ENCODE assay signal across 9 mouse cellular contexts in the genomic region with DNA sequence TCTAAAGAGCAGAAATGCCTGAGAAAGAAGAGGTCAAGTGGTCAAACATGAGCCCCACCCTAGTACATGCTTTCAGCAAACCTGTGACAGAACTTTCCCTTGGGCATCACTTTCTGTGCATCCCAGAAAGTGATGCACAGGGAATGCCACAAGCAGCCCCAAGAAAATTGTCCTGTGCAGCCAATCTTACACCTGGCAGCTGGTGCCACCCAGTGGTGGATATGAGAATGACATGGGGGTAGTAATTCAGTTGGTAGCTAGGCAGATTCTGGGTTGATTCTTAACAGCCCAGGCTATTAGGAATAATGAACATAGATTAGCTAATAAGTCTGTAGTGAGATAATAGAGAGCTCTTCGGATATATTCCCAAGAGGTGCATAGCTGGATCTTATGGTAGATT.
DNase-seq lines count a peak whose midpoint lies in the region; ATAC-seq and TF ChIP-seq lines count a peak whose summit lies in the region.
"Had no signal": no experiment of that assay in that cellular context is flagged by ENCODE, and none has a peak within 500 bp of the region (broad histone marks: within the 10 kb centered on the region; RNA-seq: fewer than 3 reads in every experiment).

No protein-coding gene starts in this region.

- no peak; the same call in 1 of the 2 replicates for ATAC-seq in kidney, embryonic 16.5 days (ENCODE audit: low FRiP score, low TSS enrichment)
- ATAC-seq in forebrain, embryonic 14.5 days = no peak
- ATAC-seq in neutrophil, adult 5-6 weeks (ENCODE audit: extremely low read depth, insufficient number of reproducible peaks, low FRiP score, poor library complexity, severe bottlenecking) = 0 out of 2 replicates have a peak, but pooled peaks have one; percentile 16

- no peak overlapping the region for H3K9ac ChIP-seq in kidney, embryonic 16.5 days (replicated peaks; ENCODE audit: low read length)
- H3K9ac ChIP-seq in forebrain, embryonic 14.5 days (ENCODE audit: low read length) = no peak overlapping the region
- H3K9ac ChIP-seq: embryonic facial prominence, embryonic 15.5 days had no signal

- no peak overlapping the region for H3K4me3 ChIP-seq in kidney, embryonic 16.5 days (ENCODE audit: low read length)
- H3K4me3 ChIP-seq in forebrain, embryonic 14.5 days (ENCODE audit: low read depth, low read length) = no peak overlapping the region
- no peak overlapping the region for H3K4me3 ChIP-seq in thymus, adult 2 months (ENCODE audit: control insufficient read depth, insufficient read depth, low read length)
- H3K4me3 ChIP-seq: embryonic facial prominence, embryonic 15.5 days had no signal

- H3K27ac ChIP-seq in kidney, embryonic 16.5 days (ENCODE audit: low read length) = no peak overlapping the region
- no peak overlapping the region for H3K27ac ChIP-seq in forebrain, embryonic 14.5 days (ENCODE audit: low read depth, low read length)
- H3K27ac ChIP-seq in thymus, adult 2 months (ENCODE audit: control insufficient read depth, insufficient read depth, low read length) = no peak overlapping the region
- H3K27ac ChIP-seq: embryonic facial prominence, embryonic 15.5 days had no signal

- H3K36me3 ChIP-seq in kidney, embryonic 16.5 days (ENCODE audit: insufficient read depth, low read length) = no peaks in the 10 kb centered on the region
- H3K36me3 ChIP-seq in forebrain, embryonic 14.5 days (ENCODE audit: control insufficient read depth, insufficient read depth, low read length) = no peaks in the 10 kb centered on the region
- no peaks in the 10 kb centered on the region for H3K36me3 ChIP-seq in thymus, adult 2 months (ENCODE audit: control insufficient read depth, insufficient read depth, low read length)
- H3K36me3 ChIP-seq: embryonic facial prominence, embryonic 15.5 days had no signal

- TF ChIP-seq POLR2A in thymus, adult 2 months (IDR thresholded peaks at IDR 0.05; ENCODE audit: control insufficient read depth, extremely low read depth, insufficient read depth, low read length, poor library complexity) = no peak

- peak; percentile 68 for DNase-seq in kidney, adult 18-20 months
- DNase-seq in c-Kit-positive CD71-negative TER-119-negative erythroid progenitor cells, embryonic 14.5 days (ENCODE audit: low read depth) = peak; percentile 47
- DNase-seq in forebrain, embryonic 14.5 days (ENCODE audit: low spot score) = peak; percentile 76
- peak; percentile 61 for DNase-seq in induced T-regulatory cell, adult 2 months (ENCODE audit: low read depth)
- DNase-seq in left cerebral cortex, postnatal 25 days (ENCODE audit: low spot score in 2 of 2) = peak; percentile 80 to 86
- peak; percentile 58 for DNase-seq in thymus, adult 2 months

- H3K4me2 ChIP-seq in kidney, embryonic 16.5 days (replicated peaks; ENCODE audit: low read depth, low read length) = no peak overlapping the region
- H3K4me2 ChIP-seq in forebrain, embryonic 14.5 days (ENCODE audit: low read length) = no peak overlapping the region
- H3K4me2 ChIP-seq: embryonic facial prominence, embryonic 15.5 days had no signal

- intact Hi-C loops in left cerebral cortex, postnatal 25 days (cut with DNase I) = loop anchor here (2.0 kb wide), 2 partner anchors 151 to 225 kb away; no protein-coding TSS in a partner anchor

- 10% methylated on average over 1 of the region's 1 CpGs for WGBS in kidney, embryonic 16.5 days
- WGBS in forebrain, embryonic 14.5 days = 10% methylated on average over 1 of the region's 1 CpGs
- 9% methylated on average over 1 of the region's 1 CpGs for WGBS in thymus, adult 2 months

- no peaks in the 10 kb centered on the region for H3K4me1 ChIP-seq in kidney, embryonic 16.5 days (ENCODE audit: insufficient read depth, low read length)
- H3K4me1 ChIP-seq in forebrain, embryonic 14.5 days (ENCODE audit: control insufficient read depth, insufficient read depth, low read length) = no peaks in the 10 kb centered on the region
- no peaks in the 10 kb centered on the region for H3K4me1 ChIP-seq in thymus, adult 2 months (replicated peaks; ENCODE audit: control insufficient read depth, insufficient read depth, low read length)
- H3K4me1 ChIP-seq: embryonic facial prominence, embryonic 15.5 days had no signal

- no peak for TF ChIP-seq CTCF in thymus, adult 2 months (IDR thresholded peaks at IDR 0.05; ENCODE audit: borderline replicate concordance, control insufficient read depth, extremely low read depth, insufficient read depth, low read length, poor library complexity)

- no peaks in the 10 kb centered on the region for H3K27me3 ChIP-seq in kidney, embryonic 16.5 days (ENCODE audit: insufficient read depth, low read length)
- no peaks in the 10 kb centered on the region for H3K27me3 ChIP-seq in forebrain, embryonic 14.5 days (replicated peaks; ENCODE audit: control insufficient read depth, insufficient read depth, low read length)
- H3K27me3 ChIP-seq in thymus, adult 2 months (ENCODE audit: control insufficient read depth, insufficient read depth, low read length) = no peaks in the 10 kb centered on the region
- H3K27me3 ChIP-seq: embryonic facial prominence, embryonic 15.5 days had no signal

- no peaks in the 10 kb centered on the region for H3K9me3 ChIP-seq in kidney, embryonic 16.5 days (ENCODE audit: low read length)
- H3K9me3 ChIP-seq in forebrain, embryonic 14.5 days (replicated peaks; ENCODE audit: control insufficient read depth, low read length) = no peaks in the 10 kb centered on the region
- H3K9me3 ChIP-seq: embryonic facial prominence, embryonic 15.5 days had no signal
